Mouse (Mus musculus) megakaryocyte, embryonic 14.5 days (primary cell): ENCODE measurements around the gene Flt1.

Experiments used
- FLI1 ChIP-seq: IDR thresholded peaks from 2 replicates; pipeline ENCODE4 v1.6.1; 2012; ENCODE audit warnings: low read length, inconsistent platforms, mixed read lengths
- GATA1 ChIP-seq: IDR thresholded peaks from 3 replicates; pipeline ENCODE4 v1.6.1; 2012; ENCODE audit warnings: mixed read lengths, low read length, inconsistent platforms, borderline replicate concordance

DNA sequence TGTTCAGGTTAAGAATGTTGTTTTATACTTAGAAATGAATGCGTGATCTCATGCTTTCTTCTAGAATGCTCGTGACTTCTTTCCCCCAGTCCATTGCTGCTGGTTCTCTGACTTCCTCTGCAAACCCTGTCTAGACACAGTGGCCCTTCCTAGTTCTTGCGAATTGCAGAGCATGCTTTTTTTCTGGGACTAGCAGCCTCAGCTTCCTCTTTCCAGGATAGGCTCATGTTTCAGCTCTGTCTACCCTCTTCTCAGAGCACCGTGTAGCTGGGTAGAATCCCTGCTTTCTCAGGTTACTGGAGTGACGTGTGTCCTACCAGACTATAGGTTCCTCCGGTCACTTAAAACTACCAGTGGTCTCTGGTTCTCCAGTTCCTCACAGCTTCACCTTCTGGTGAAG lies 183.5 kb downstream of the Flt1 start:
- no peak for TF ChIP-seq GATA1
- no peak for TF ChIP-seq FLI1
